13 mouse cellular contexts compared by ENCODE assay signal in the genomic region with DNA sequence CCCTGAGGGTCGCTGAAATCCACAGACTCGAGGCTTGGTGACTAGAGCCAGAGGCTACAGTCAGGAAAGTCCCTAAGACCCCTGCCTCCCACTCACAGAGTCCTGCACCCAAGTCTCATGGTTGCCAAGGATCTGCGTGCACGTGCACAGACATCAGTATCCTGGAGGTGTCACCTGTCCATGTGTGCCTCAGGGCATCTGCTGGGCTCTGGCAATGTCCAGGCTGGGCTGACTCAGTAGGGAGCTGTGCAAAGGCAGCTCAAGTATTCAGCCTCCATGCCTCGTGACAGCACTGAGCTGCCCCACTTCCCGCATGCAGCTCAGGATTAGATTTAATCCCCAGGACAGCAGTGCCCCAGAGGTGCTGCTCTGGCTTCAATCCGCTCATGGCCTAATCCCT.
DNase-seq lines count a peak whose midpoint lies in the region; ATAC-seq and TF ChIP-seq lines count a peak whose summit lies in the region.
"Had no signal": no experiment of that assay in that cellular context is flagged by ENCODE, and none has a peak within 500 bp of the region (broad histone marks: within the 10 kb centered on the region; RNA-seq: fewer than 3 reads in every experiment).

No protein-coding gene starts in this region.

- no peak for TF ChIP-seq CTCF in hindbrain, postnatal 0 days (IDR thresholded peaks at IDR 0.05; ENCODE audit: low read depth)

- H3K9me3 ChIP-seq in hindbrain, postnatal 0 days (ENCODE audit: low read length), result no peaks in the 10 kb centered on the region
- H3K9me3 ChIP-seq: heart, embryonic 12.5 days; intestine, embryonic 15.5 days; liver, embryonic 13.5 days; megakaryocyte, embryonic 14.5 days had no signal

- WGBS in hindbrain, postnatal 0 days, result 27% methylated on average over 7 of the region's 7 CpGs

- no peak for DNase-seq in cerebellum, postnatal 4 days (ENCODE audit: low spot score in 2 of 2)
- peak; percentile 25 for DNase-seq in right cerebral cortex, adult 18-20 months
- DNase-seq in right cerebral cortex, adult 2 months (ENCODE audit: low spot score in 2 of 2), result no peak
- DNase-seq in hindbrain, postnatal 0 days (ENCODE audit: low spot score), result peak; percentile 12
- DNase-seq in retina, postnatal 7 days (ENCODE audit: low read depth, low spot score), result peak; percentile 78
- no peak for DNase-seq in layer of hippocampus, postnatal 25 days (ENCODE audit: extremely low spot score in 1 of 2, low spot score in 1 of 2)
- DNase-seq in adrenal gland, postnatal 14 days, result no peak
- DNase-seq: liver, embryonic 13.5 days; thymus, postnatal 4 days had no signal

- no peak overlapping the region for H3K4me2 ChIP-seq in hindbrain, postnatal 0 days (ENCODE audit: low read depth, low read length)
- H3K4me2 ChIP-seq: heart, embryonic 12.5 days; intestine, embryonic 15.5 days; liver, embryonic 13.5 days had no signal

- 0 out of 2 replicates have a peak overlapping the region, but pooled peaks have one; percentile 23 for H3K27ac ChIP-seq in hindbrain, postnatal 0 days
- H3K27ac ChIP-seq: intestine, embryonic 15.5 days; liver, embryonic 13.5 days had no signal

- ATAC-seq in cerebellum, adult (ENCODE audit: insufficient number of reproducible peaks, low FRiP score, low TSS enrichment), result peak; percentile 62; the same call in 1 of the 2 replicates
- peak; percentile 40; the same call in 1 of the 2 replicates for ATAC-seq in hindbrain, postnatal 0 days
- ATAC-seq: intestine, embryonic 15.5 days had no signal

- no peak overlapping the region for H3K9ac ChIP-seq in hindbrain, postnatal 0 days (replicated peaks; ENCODE audit: low read length)
- H3K9ac ChIP-seq: heart, embryonic 12.5 days; intestine, embryonic 15.5 days; liver, embryonic 13.5 days had no signal

- no peaks in the 10 kb centered on the region for H3K36me3 ChIP-seq in hindbrain, postnatal 0 days (ENCODE audit: insufficient read depth, low read length)
- H3K36me3 ChIP-seq: heart, embryonic 12.5 days; intestine, embryonic 15.5 days; liver, embryonic 13.5 days had no signal

- H3K27me3 ChIP-seq in hindbrain, postnatal 0 days (ENCODE audit: insufficient read depth, low read length), result no peaks in the 10 kb centered on the region
- H3K27me3 ChIP-seq: heart, embryonic 12.5 days; intestine, embryonic 15.5 days; liver, embryonic 13.5 days had no signal

- H3K4me3 ChIP-seq in hindbrain, postnatal 0 days (ENCODE audit: low read length), result no peak overlapping the region
- H3K4me3 ChIP-seq: heart, embryonic 12.5 days; intestine, embryonic 15.5 days; liver, embryonic 13.5 days; megakaryocyte, embryonic 14.5 days had no signal

- H3K4me1 ChIP-seq in hindbrain, postnatal 0 days (ENCODE audit: insufficient read depth, low read length), result 0 out of 2 replicates have a peak, but pooled peaks cover 2% of the 10 kb centered on the region
- H3K4me1 ChIP-seq: intestine, embryonic 15.5 days; liver, embryonic 13.5 days; megakaryocyte, embryonic 14.5 days had no signal

Comparison
In these comparisons a context has a peak if more than half of its experiments do, and no peak if none do; other contexts are left out.
1. DNase-seq: peak in right cerebral cortex, adult 18-20 months (single experiment), hindbrain, postnatal 0 days (single experiment) and retina, postnatal 7 days (single experiment); none in cerebellum, postnatal 4 days (0 of 2), right cerebral cortex, adult 2 months (0 of 2), layer of hippocampus, postnatal 25 days (0 of 2) and adrenal gland, postnatal 14 days (single experiment).